Mouse (Mus musculus) spleen, postnatal 36 days (tissue): ENCODE measurements at regions not wholly inside any gene's neighbourhood (a gene's known extent, or its start where the extent isn't known, plus 50 kb on each side); places are given as distances from the start of the nearest gene placed in this dataset.

ENCODE experiments used
- DNase-seq, 2 experiments: peaks; one replicate each; pipeline ENCODE4 v3.0.0; 2022; ENCODE audit warnings: low spot score in 2 of 2, mixed read lengths in 1 of 2

GRCm38 (mm10) chr6:94957990-94958389 is 159.1 kb upstream of the Kbtbd8 start:
- DNase-seq: no peak

DNA sequence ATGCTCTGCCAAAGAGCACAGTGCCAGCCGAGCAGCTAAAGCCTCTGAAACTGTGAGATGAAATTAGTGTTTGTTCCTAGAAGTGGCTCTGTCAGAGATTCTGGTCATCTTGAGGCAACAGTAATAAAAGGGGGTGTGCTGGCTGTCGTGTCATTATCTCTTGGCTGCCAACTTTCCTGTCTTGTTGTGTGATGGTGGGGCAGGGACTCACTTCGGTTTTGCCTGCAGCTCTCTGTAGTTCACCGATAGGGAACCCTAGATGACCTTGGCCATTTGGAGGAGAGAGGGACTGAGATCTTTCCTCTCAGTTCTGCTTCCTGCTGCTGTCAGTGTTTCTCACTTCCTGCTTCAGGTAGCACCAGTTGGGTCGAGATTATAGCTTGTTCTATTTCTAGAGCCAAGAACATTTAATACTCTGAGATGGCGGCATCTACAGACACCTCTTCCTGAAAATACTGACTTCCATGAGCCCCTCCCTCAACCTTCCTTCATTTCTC is 159.8 kb upstream of the Kbtbd8 start:
- no peak for DNase-seq

- no peak for DNase-seq
These were observed 162.5 kb upstream of the Kbtbd8 start for GRCm38 (mm10) chr6:94954580-94954979.

- no peak for DNase-seq
These were observed 163.4 kb upstream of the Kbtbd8 start for GRCm38 (mm10) chr6:94953658-94954057.

GRCm38 (mm10) chr6:94951971-94952768 is 164.9 kb upstream of the Kbtbd8 start:
- no peak for DNase-seq

- DNase-seq: no peak
These were observed 166.1 kb upstream of the Kbtbd8 start for GRCm38 (mm10) chr6:94950944-94951343.

DNA sequence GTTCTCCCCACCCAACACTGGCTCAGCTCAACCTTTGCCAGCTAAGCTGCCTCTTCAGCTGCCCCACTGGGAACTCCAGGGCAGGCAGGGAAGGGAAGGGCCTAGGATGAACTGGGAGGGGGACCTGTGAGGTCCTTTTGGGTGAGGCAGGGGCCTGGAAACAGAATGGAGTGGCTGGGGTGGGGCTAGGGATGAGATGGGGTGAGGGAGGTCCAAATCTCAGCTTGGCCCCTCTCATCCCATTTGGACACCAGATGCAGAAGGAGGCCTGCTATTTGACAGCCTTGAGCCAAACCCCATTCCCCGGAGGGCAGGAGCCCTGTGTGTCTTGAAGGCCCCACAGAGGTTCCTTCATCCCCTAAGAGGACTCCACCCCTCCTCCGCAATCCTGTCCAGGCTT is 166.7 kb upstream of the Kbtbd8 start:
- DNase-seq: no peak

GRCm38 (mm10) chr6:94946352-94946900 is 170.6 kb upstream of the Kbtbd8 start:
- no peak for DNase-seq

DNA sequence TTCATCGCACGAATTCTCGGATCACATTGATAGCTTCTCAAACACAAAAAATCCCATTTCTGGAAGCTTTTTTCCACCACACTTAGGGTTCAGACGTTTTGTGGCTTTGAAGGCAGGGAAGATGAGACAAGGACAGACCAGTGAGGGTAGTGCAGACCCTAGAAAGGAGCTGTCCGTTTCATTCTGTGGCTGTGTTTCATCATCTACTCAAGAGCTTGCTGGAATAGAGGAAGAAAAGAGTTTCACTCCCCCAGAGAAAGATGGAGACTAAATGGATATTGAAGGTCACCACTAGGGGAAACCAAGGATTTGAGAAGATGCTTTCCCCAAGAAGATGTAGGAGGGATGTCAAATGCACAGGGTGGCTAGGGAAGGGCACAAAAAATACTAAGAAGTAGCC is 171.3 kb upstream of the Kbtbd8 start:
- DNase-seq: no peak

GRCm38 (mm10) chr6:94944196-94944595 is 172.8 kb upstream of the Kbtbd8 start:
- no peak for DNase-seq

DNA sequence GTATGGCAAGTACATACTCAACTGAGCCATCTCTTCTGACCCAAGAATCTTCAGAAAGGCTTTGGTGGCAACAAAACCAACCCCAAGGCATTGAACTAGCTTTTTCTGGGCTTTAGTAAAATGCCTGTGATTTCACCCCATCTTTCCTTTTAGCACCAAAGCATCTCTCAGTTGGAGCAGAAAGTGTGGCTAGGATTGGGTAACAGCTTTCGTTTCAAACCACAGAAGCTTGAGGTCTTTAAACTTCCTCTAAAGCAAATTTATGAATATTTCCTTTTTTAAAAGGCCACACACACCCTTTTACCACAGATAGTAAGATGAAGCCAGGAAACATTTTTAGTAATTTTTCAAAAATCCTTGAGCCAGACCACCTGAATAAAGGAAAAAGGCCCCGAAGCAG is 178.1 kb upstream of the Kbtbd8 start:
- no peak for DNase-seq

GRCm38 (mm10) chr6:94936206-94936605 is 180.8 kb upstream of the Kbtbd8 start:
- DNase-seq: no peak

DNA sequence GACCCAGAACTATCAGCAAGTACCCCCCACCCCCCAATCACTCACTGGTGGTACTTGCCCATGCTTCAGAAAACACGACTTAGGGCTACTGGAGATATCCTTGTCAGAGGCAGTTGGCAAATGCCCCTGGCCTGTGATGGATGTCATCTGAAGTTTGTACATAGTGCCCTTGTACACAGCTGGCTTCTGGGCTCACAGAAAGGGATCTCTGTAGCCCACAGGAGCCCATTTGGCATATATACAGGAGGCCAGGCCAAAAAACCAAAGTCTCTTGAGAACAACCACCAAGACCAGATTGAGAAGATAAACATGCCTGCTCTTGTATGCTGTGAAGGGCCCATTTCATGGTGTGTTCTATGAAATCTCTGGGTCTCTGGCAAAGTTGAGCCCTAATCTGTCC is 181.3 kb upstream of the Kbtbd8 start:
- DNase-seq: no peak

DNA sequence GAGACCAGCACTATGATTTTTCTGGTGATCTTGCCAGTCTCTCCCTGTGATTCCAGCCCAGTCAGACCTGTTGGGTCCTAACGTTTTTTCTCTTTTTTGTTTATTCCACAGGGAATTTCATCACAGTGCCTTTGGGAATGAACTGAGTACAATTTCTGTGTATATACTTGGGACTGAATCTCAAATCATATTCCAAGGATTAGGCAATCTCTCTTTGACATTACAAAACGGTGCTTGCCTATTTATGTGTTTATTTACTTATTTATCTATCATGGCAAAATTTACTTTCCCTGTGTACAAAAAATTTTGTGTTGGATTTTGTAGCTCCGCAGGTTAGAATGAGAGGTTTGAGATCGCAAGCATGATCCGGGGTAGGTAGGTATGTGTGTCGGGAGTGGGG is 189.2 kb upstream of the Kbtbd8 start:
- no peak for DNase-seq

GRCm38 (mm10) chr6:94926652-94927211 is 190.3 kb upstream of the Kbtbd8 start:
- DNase-seq: no peak

- DNase-seq: no peak
These were observed 191.6 kb upstream of the Kbtbd8 start for GRCm38 (mm10) chr6:94925408-94925807.

GRCm38 (mm10) chr6:94924338-94925039 is 192.6 kb upstream of the Kbtbd8 start:
- DNase-seq: no peak

DNA sequence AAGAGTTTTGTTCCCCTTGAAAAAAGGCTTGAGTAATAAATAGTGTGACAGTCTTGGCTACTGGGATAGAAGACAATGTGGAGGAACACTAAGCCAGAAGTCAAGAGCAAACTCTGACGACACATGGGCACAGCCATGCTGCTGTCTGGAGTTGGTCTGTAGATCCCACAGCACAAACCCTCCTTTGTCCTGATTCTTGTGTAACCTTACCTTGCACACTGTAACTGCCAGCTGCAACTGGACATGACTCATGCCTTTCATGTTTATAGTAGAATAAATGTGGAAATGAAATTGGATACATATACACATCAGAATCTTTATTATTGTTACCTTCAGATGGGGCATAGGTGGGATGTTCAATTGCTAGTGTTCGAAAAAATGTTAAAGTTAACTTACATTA is 195.3 kb upstream of the Kbtbd8 start:
- no peak for DNase-seq

DNA sequence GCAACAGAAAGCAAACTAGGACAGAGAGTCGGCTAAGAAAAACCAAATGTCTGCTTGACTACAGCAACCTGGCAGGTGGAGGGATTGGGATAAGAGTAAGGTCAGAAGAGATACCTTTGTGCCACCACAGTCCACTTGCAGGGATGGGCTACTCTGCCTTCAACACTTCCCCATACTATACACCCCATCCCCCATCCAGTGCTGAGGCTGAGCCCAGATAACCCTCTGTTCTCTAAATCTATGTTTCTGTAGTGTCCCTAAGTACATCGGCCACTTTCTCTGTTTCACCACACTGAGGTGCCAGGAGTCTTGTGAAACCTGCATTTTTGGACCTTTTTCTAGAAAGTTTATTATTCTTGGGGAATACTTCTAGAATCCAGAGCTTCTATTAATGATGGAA is 196.3 kb upstream of the Kbtbd8 start:
- DNase-seq: no peak

GRCm38 (mm10) chr6:94919194-94919743 is 197.8 kb upstream of the Kbtbd8 start:
- DNase-seq: no peak

GRCm38 (mm10) chr6:94915842-94916620 is 201.0 kb upstream of the Kbtbd8 start:
- no peak for DNase-seq
